Mouse (Mus musculus) liver, embryonic 11.5 days (tissue): Measurements from ENCODE around the gene Nolc1. TPM values are rescaled to one million over a fixed set of nuclear protein-coding genes. Genes with fewer than 3 reads are reported as not detected.

ENCODE experiments used
- ATAC-seq: fragments of 200-750 bp; cut with Nextera tagmentation; replicated peaks from 2 replicates; pipeline ENCODE4 v1.8.0; 2017; ENCODE audit warnings: moderate number of reproducible peaks, mild to moderate bottlenecking, moderate TSS enrichment, moderate library complexity; ENCODE audit not compliant: low FRiP score
- DNase-seq: peaks from one replicate; pipeline ENCODE4 v3.0.0-alpha.2; 2017; ENCODE audit warnings: low spot score
- H3K27ac ChIP-seq: fragments of 300-500 bp; sonication (generic); 2 replicates; pipeline ENCODE4 v1.5.1; 2014; ENCODE audit warnings: mild to moderate bottlenecking, low read depth, low read length, control low read depth
- H3K27me3 ChIP-seq: fragments of 300-500 bp; sonication (generic); replicated peaks from 2 replicates; pipeline ENCODE4 v1.6.1; 2014; ENCODE audit warnings: low read length, mixed read lengths; ENCODE audit not compliant: control insufficient read depth, insufficient read depth
- H3K36me3 ChIP-seq: fragments of 300-500 bp; sonication (generic); 2 replicates; pipeline ENCODE4 v1.6.1; 2014; ENCODE audit warnings: mild to moderate bottlenecking, low read length, moderate library complexity, mixed read lengths; ENCODE audit not compliant: control insufficient read depth, insufficient read depth
- H3K4me1 ChIP-seq: fragments of 300-500 bp; sonication (generic); replicated peaks from 2 replicates; pipeline ENCODE4 v1.6.1; 2014; ENCODE audit warnings: low read length, mixed read lengths; ENCODE audit not compliant: control insufficient read depth, insufficient read depth
- H3K4me2 ChIP-seq: fragments of 300-500 bp; sonication (generic); 2 replicates; pipeline ENCODE4 v1.6.1; 2014; ENCODE audit warnings: mild to moderate bottlenecking, control low read depth, moderate library complexity
- H3K4me3 ChIP-seq: fragments of 300-500 bp; sonication (generic); 2 replicates; pipeline ENCODE4 v1.5.1; 2014; ENCODE audit warnings: low read depth, low read length, control low read depth
- H3K9ac ChIP-seq: fragments of 300-500 bp; sonication (generic); 2 replicates; pipeline ENCODE4 v1.6.1; 2014; ENCODE audit warnings: low read depth, low read length, control low read depth
- H3K9me3 ChIP-seq: fragments of 300-500 bp; sonication (generic); 2 replicates; pipeline ENCODE4 v1.6.1; 2016; ENCODE audit warnings: low read length, inconsistent platforms, mixed read lengths; ENCODE audit not compliant: control insufficient read depth
- WGBS: fragments of 180-500 bp; shearing (Covaris S2); extraction: QIAGEN DNeasy Blood & Tissue Kit; methylation state at CpG from one replicate; pipeline ENCODE4 v1.1.7; 2014; 5-methylcytosine and 5-hydroxymethylcytosine counted together
- polyA plus RNA-seq: library from polyadenylated mRNA; unstranded; fragments of >200 nt; fragmentation: Nextera tagmentation; extraction: Ambion mirVana; gene quantifications from 2 replicates; pipeline ENCODE4 v1.2.1, GENCODE M21; 2014

Nolc1 gene
- polyA plus RNA-seq, 1 experiment from 2014 or later: 211 TPM

DNA sequence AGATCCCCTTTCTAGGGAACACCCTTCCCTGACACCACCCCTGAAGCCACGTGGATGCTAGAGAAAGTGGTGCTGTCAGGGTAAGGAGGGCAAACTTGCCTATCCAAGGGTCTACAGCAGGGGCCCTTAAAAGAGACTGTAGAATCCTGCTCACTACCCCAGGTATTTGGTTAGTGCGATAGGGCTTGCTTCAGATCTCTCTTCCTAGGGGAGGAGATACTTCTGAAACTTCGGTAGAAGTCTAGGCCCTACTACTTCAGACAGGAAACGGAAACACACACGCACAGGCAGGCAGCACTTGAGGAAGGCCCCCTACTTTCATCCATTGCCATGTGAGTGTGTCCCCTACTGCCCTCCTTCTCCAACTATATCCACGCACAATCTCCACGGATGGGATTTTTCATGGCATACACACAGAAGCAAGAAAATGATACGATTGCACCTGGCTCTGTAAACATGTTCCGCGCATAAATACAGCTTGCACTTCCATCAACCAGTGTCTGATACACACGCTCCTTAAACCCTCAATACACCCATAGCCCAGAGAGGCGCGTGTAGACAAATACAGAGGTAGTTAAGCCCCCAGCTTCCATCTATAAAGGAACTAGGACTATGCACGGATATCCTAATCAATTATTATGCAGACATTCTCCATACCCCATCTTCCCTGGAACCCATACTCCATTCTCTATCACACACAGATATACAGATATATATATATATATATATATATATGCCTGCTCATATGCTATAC is 35.3 kb upstream of the Nolc1 start:
- Histone ChIP-seq H3K4me3 (peak overlapping the region; percentile 95), H3K27ac (peak overlapping the region; percentile 98), H3K9ac (peak overlapping the region; percentile 96), H3K36me3 (peaks cover 14% of the 10 kb centered on the region), H3K4me2 (peak overlapping the region; percentile 92), H3K4me1 (peaks cover 65% of the 10 kb centered on the region), H3K27me3 (no peaks in the 10 kb centered on the region), H3K9me3 (no peaks in the 10 kb centered on the region)
- no peak for DNase-seq
- WGBS: 40% methylated on average over 14 of the region's 14 CpGs
- ATAC-seq: no peak

GRCm38 (mm10) chr19:46041299-46041932 is 34.2 kb upstream of the Nolc1 start:
- Histone ChIP-seq H3K27ac (peak overlapping the region; percentile 98), H3K4me3 (peak overlapping the region; percentile 97), H3K9ac (peak overlapping the region; percentile 61), H3K9me3 (no peaks in the 10 kb centered on the region), H3K4me2 (peak overlapping the region; percentile 92), H3K36me3 (peaks cover 3% of the 10 kb centered on the region; the same call in 1 of the 2 replicates), H3K27me3 (no peaks in the 10 kb centered on the region), H3K4me1 (peaks cover 68% of the 10 kb centered on the region)
- ATAC-seq (no peak), DNase-seq (no peak)
- WGBS: 40% methylated on average over 7 of the region's 7 CpGs

DNA sequence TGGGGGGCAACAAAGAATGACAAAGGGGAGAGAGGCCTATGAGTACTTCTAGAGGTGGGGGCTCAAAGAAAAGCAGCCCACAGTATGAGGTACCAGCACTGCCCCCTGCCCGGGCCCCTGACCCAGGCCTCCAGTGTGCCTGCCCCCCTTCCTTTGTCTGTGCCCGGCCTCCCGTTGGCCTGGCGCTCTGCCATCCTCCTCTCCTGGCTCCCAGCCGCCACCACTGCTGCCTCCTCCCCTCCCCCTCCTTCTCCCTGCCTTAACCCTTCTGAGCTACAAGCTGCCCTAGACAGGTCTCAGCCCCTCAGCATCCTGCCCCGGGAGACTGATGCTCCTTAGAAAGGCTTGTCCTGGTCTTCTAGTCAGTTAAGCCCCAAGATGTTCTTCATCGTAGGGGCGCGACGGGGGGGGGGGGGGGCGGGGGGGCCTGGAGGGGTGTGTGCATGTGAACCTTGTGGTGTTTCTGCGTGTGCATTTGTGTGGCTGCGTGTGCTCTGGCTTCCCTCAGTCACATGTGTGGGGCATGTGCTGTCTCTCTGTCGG is 33.7 kb upstream of the Nolc1 start:
- WGBS: 3% methylated on average over 12 of the region's 14 CpGs
- H3K36me3 ChIP-seq: peaks cover 2% of the 10 kb centered on the region; the same call in 1 of the 2 replicates
- peak overlapping the region; percentile 92 for H3K4me2 ChIP-seq
- 0 out of 2 replicates have a peak, but pooled peaks have one; percentile 4 for ATAC-seq
- peaks cover 71% of the 10 kb centered on the region for H3K4me1 ChIP-seq
- peak overlapping the region; percentile 97 for H3K4me3 ChIP-seq
- peak overlapping the region; percentile 61 for H3K9ac ChIP-seq
- H3K27ac ChIP-seq: peak overlapping the region; percentile 98
- H3K27me3 ChIP-seq: no peaks in the 10 kb centered on the region
- H3K9me3 ChIP-seq: no peaks in the 10 kb centered on the region
- DNase-seq: no peak

DNA sequence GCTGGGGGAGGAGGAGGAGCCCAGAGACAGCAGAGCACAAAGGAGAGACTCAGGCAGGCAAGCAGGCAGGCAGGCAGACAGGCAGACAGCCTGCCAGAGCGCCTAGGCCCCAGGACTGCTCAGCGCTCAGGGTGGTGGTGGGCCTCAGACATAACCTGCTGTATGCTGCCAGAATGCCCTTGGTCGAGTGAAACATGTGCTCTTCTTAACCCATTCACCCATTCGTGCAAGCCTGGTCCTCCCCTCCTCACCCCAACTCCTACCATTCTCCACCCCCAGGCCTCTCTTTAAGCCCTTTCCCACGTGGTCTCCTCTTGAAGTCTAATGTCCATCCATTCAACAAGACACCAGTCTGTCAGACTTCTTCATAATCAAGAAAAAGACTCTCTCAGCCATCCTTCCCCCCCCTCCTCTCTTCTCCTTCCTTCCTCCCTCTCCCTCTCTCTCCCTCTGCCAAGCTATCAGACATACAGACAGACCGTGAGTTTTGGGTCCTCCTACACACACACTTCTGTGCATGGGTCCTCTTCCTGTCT is 33.1 kb upstream of the Nolc1 start:
- 9% methylated on average over 6 of the region's 6 CpGs for WGBS
- peak overlapping the region; percentile 98 for H3K27ac ChIP-seq
- DNase-seq (no peak), ATAC-seq (0 out of 2 replicates have a peak, but pooled peaks have one; percentile 16)
- peak overlapping the region; percentile 92 for H3K4me2 ChIP-seq
- peak overlapping the region; percentile 61 for H3K9ac ChIP-seq
- H3K36me3 ChIP-seq: peaks cover 2% of the 10 kb centered on the region; the same call in 1 of the 2 replicates
- H3K4me1 ChIP-seq: peaks cover 73% of the 10 kb centered on the region
- H3K27me3 ChIP-seq: no peaks in the 10 kb centered on the region
- H3K4me3 ChIP-seq: peak overlapping the region; percentile 97
- H3K9me3 ChIP-seq: no peaks in the 10 kb centered on the region

DNA sequence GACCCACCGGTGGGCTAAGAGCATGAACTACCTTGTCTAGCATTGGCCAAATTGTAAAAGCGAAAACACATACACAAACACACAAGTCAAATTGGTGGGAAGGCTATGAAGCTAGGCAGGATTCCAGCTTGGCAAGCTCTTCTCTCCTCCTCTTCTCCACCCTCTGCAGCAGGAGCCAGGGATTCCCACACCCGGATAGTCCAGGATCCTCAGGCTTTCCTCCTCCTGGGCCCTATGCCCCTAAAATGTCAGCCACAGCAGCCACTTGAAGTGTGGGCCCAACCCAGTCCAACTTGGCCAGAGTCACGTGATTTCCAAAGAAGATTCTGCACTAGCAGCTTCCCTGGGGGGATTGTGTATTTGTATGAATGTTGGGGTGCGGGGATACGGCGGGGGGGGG is 32.3 kb upstream of the Nolc1 start:
- H3K36me3 ChIP-seq: peaks cover 2% of the 10 kb centered on the region; the same call in 1 of the 2 replicates
- WGBS: 62% methylated on average over 7 of the region's 7 CpGs
- H3K4me3 ChIP-seq: peak overlapping the region; percentile 97
- ATAC-seq: no peak
- H3K4me2 ChIP-seq: peak overlapping the region; percentile 92
- no peaks in the 10 kb centered on the region for H3K27me3 ChIP-seq
- peak overlapping the region; percentile 98; the same call in 1 of the 2 replicates for H3K27ac ChIP-seq
- H3K9ac ChIP-seq: peak overlapping the region; percentile 44
- H3K9me3 ChIP-seq: no peaks in the 10 kb centered on the region
- no peak for DNase-seq
- H3K4me1 ChIP-seq: peaks cover 69% of the 10 kb centered on the region

DNA sequence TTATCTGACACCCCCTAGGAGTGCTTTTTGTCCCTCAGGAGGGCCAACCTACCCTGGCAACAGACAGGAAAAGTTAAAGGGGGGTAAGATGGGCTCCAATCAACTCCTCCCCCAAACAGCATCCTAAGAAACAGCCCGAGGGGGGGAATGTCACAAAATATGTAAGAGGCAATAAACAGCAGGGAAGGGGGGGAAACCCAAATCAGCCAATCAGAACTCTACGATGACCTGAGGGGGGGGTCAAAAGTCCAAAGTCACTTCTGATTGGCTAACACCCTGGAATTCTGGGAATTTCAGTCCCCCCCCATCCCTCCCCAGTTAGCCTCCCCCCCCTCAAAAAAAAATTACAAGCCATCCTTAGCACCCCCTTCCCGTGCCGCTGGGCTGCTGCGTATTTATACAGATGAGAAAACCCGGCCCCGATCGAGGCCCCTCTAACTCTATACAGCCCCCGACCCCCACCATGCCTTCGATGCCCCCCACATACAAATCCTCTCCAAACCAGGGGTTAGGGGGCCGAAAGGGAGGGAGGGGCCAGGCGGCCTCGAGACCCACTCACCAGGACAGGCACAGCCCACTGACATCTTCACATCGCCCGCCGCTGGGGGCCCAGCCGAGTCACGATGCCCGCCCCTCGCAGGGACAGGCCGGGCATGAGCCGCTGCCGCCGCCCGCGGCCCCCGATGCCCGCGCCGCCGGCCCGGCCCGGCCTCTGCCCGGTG is 31.2 kb upstream of the Nolc1 start, which contains the start of gene Pprc1:
Gene Pprc1 (plus strand): TSS at position 616 of the 722 bp plus-strand sequence.
- H3K4me3 ChIP-seq: peak within 1 kb of the TSS; percentile 97
- no peaks in the 10 kb centered on the region for H3K9me3 ChIP-seq
- H3K4me1 ChIP-seq: peaks cover 67% of the 10 kb centered on the region
- no peaks in the 10 kb centered on the region for H3K27me3 ChIP-seq
- WGBS: under 1% methylated on average over 34 of the region's 34 CpGs
- H3K9ac ChIP-seq: peak within 1 kb of the TSS; percentile 96
- no peaks in the 10 kb centered on the region for H3K36me3 ChIP-seq
- peak within 1 kb of the TSS; percentile 85 for H3K27ac ChIP-seq
- peak; percentile 32 for ATAC-seq
- DNase-seq: no peak
- peak within 1 kb of the TSS; percentile 92 for H3K4me2 ChIP-seq

DNA sequence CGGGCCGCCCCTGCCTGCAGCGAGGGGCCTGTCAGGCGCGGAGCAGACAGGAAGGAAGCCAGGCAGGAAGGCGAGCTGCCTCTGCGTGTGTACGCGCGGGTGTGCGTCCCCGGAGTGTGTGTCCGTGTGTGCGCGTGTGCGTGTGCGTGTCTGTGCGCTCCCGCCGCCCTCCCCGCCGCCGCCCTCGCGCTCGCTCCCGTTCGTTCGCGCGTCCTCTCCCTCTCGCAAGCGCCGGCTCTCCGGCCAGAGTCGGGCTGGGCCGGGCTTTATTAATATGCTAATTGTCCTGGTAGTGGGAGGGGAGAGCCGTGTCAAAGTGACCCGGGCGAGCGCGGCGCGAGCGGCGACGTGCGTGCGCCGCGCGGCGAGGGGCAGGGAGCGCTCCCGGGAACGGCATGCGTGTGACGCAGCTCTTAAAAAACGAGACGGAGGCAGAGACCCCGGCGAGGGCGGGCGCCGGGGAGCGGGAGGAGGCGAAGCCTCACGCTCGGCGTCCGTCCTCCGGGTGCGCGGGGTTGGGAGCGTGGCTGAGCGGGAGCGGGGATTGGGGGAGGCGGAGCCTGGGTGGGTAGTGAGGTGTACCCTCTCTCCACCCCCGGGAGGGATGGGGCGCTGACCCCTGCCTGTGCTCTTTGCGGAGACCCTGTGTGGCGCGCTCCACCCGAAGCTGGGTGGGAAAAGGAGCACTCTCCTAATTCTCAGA is 30.5 kb upstream of the Nolc1 start, which contains the start of gene Ldb1:
Gene Ldb1 (minus strand): TSS at position 222 of the 703 bp plus-strand sequence.
- peak within 1 kb of the TSS; percentile 92 for H3K4me2 ChIP-seq
- H3K9me3 ChIP-seq: no peaks in the 10 kb centered on the region
- under 1% methylated on average over 82 of the region's 84 CpGs for WGBS
- peaks cover 62% of the 10 kb centered on the region for H3K4me1 ChIP-seq
- H3K27ac ChIP-seq: peak within 1 kb of the TSS; percentile 85
- ATAC-seq: peak; percentile 72
- peak within 1 kb of the TSS; percentile 97 for H3K4me3 ChIP-seq
- peak; percentile 86 for DNase-seq
- peak within 1 kb of the TSS; percentile 96 for H3K9ac ChIP-seq
- no peaks in the 10 kb centered on the region for H3K27me3 ChIP-seq
- H3K36me3 ChIP-seq: no peaks in the 10 kb centered on the region
